Mouse (Mus musculus) monocyte, adult 2 months (primary cell): Measurements from ENCODE around the gene Alox5.

Source experiments
- DNase-seq, 2 experiments: peaks; one replicate each; pipeline ENCODE4 v3.0.0; 2022; ENCODE audit warnings: low spot score in 2 of 2, low read depth in 1 of 2

Gene Alox5

GRCm38 (mm10) chr6:116418487-116418886 lies 42.5 kb downstream of the Alox5 start:
- no peak for DNase-seq

- no peak for DNase-seq
Observed at GRCm38 (mm10) chr6:116417518-116418315, 43.3 kb downstream of the Alox5 start.

GRCm38 (mm10) chr6:116416000-116416552 lies 44.9 kb downstream of the Alox5 start:
- DNase-seq, result no peak

- no peak for DNase-seq
Observed at GRCm38 (mm10) chr6:116415126-116415676, 45.8 kb downstream of the Alox5 start.

- no peak for DNase-seq
Observed at GRCm38 (mm10) chr6:116412546-116413325, 48.2 kb downstream of the Alox5 start.

- no peak for DNase-seq
Observed at GRCm38 (mm10) chr6:116411716-116412115, 49.3 kb downstream of the Alox5 start.

GRCm38 (mm10) chr6:116410436-116410835 lies 50.5 kb downstream of the Alox5 start:
- no peak for DNase-seq

- no peak for DNase-seq
Observed at GRCm38 (mm10) chr6:116407956-116408657, 52.9 kb downstream of the Alox5 start.

- no peak for DNase-seq
Observed at GRCm38 (mm10) chr6:116407216-116407615, 53.8 kb downstream of the Alox5 start.

- no peak for DNase-seq
Observed at GRCm38 (mm10) chr6:116406680-116407079, 54.3 kb downstream of the Alox5 start.

- DNase-seq, result no peak
Observed at GRCm38 (mm10) chr6:116406152-116406551, 54.8 kb downstream of the Alox5 start.

- no peak for DNase-seq
Observed at GRCm38 (mm10) chr6:116405715-116406114, 55.3 kb downstream of the Alox5 start.

- DNase-seq, result no peak
Observed at GRCm38 (mm10) chr6:116405243-116405642, 55.7 kb downstream of the Alox5 start.

GRCm38 (mm10) chr6:116402426-116402825 lies 58.6 kb downstream of the Alox5 start:
- DNase-seq, result no peak

GRCm38 (mm10) chr6:116401746-116402423 lies 59.1 kb downstream of the Alox5 start:
- no peak for DNase-seq

- no peak for DNase-seq
Observed at GRCm38 (mm10) chr6:116398136-116398535, 62.8 kb downstream of the Alox5 start.

GRCm38 (mm10) chr6:116397621-116398020 lies 63.4 kb downstream of the Alox5 start:
- DNase-seq, result no peak

- no peak for DNase-seq
Observed at GRCm38 (mm10) chr6:116394916-116395648, 65.9 kb downstream of the Alox5 start.

- no peak for DNase-seq
Observed at GRCm38 (mm10) chr6:116389481-116389880, 71.5 kb downstream of the Alox5 start.

- DNase-seq, result no peak
Observed at GRCm38 (mm10) chr6:116388068-116388467, 72.9 kb downstream of the Alox5 start.
